Mouse (Mus musculus): ENCODE measurements around the gene Prkar1b. TPM values are rescaled to one million over a fixed set of nuclear protein-coding genes. Genes with fewer than 3 reads are reported as not detected.

Gene Prkar1b
- polyA plus RNA-seq, 1 experiment from 2014 or later, result 35.2 TPM

GRCm38 (mm10) chr5:139091713-139092112, 58.1 kb downstream of the Prkar1b start:
- Histone ChIP-seq H3K36me3 (replicated peaks) (no peaks in the 10 kb centered on the region), H3K27ac (no peak overlapping the region), H3K4me1 (no peaks in the 10 kb centered on the region; the same call in 1 of the 2 replicates), H3K27me3 (no peaks in the 10 kb centered on the region), H3K4me3 (replicated peaks) (no peak overlapping the region), H3K4me2 (no peak overlapping the region), H3K9me3 (no peaks in the 10 kb centered on the region), H3K9ac (no peak overlapping the region)
- 92% methylated on average over 3 of the region's 3 CpGs for WGBS
- no peak for ATAC-seq (ENCODE audit: low FRiP score)

GRCm38 (mm10) chr5:139090162-139090561, 59.6 kb downstream of the Prkar1b start:
- no peaks in the 10 kb centered on the region for H3K27me3 ChIP-seq
- no peaks in the 10 kb centered on the region for H3K9me3 ChIP-seq
- H3K4me2 ChIP-seq, result no peak overlapping the region
- H3K4me3 ChIP-seq (replicated peaks), result no peak overlapping the region
- ATAC-seq (ENCODE audit: low FRiP score), result no peak
- WGBS, result 86% methylated on average over 1 of the region's 1 CpGs
- H3K9ac ChIP-seq, result no peak overlapping the region
- no peak overlapping the region for H3K27ac ChIP-seq
- H3K4me1 ChIP-seq, result no peaks in the 10 kb centered on the region
- H3K36me3 ChIP-seq (replicated peaks), result no peaks in the 10 kb centered on the region

DNA sequence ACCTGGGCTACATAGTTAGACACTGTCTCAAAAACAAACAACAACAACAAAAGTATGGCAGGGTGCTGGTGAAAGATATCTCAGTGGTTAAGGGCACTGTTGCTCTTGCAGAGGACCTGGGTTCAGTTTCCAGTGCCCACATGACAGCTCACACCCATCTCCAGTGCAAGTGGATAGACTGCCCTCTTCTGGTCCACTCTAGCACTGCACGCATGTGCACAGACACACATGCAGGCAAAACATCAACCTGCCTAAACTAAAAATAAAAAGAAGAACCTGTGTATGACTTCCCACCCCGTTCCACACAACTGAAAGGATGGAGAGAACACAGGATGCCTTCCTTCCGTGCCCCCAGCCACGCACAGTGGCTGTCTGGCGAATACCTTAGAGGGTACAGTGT, 61.6 kb downstream of the Prkar1b start:
- no peaks in the 10 kb centered on the region for H3K27me3 ChIP-seq
- no peak overlapping the region for H3K27ac ChIP-seq
- no peaks in the 10 kb centered on the region for H3K36me3 ChIP-seq (replicated peaks)
- no peak overlapping the region for H3K4me3 ChIP-seq (replicated peaks)
- H3K4me2 ChIP-seq, result no peak overlapping the region
- no peaks in the 10 kb centered on the region for H3K4me1 ChIP-seq
- no peak overlapping the region for H3K9ac ChIP-seq
- H3K9me3 ChIP-seq, result no peaks in the 10 kb centered on the region
- 94% methylated on average over 5 of the region's 5 CpGs for WGBS
- no peak for ATAC-seq (ENCODE audit: low FRiP score)

GRCm38 (mm10) chr5:139084831-139085519, 64.8 kb downstream of the Prkar1b start:
- Histone ChIP-seq H3K27me3 (no peaks in the 10 kb centered on the region), H3K4me3 (replicated peaks) (no peak overlapping the region), H3K36me3 (replicated peaks) (no peaks in the 10 kb centered on the region), H3K4me1 (no peaks in the 10 kb centered on the region), H3K27ac (no peak overlapping the region), H3K4me2 (no peak overlapping the region), H3K9me3 (no peaks in the 10 kb centered on the region), H3K9ac (no peak overlapping the region)
- 82% methylated on average over 7 of the region's 7 CpGs for WGBS
- ATAC-seq (ENCODE audit: low FRiP score), result no peak

GRCm38 (mm10) chr5:139084302-139084701, 65.5 kb downstream of the Prkar1b start:
- Histone ChIP-seq H3K27ac (no peak overlapping the region), H3K36me3 (replicated peaks) (no peaks in the 10 kb centered on the region), H3K4me3 (replicated peaks) (no peak overlapping the region), H3K9ac (no peak overlapping the region), H3K4me1 (no peaks in the 10 kb centered on the region), H3K4me2 (no peak overlapping the region), H3K27me3 (no peaks in the 10 kb centered on the region), H3K9me3 (no peaks in the 10 kb centered on the region)
- WGBS, result 85% methylated on average over 6 of the region's 6 CpGs
- no peak for ATAC-seq (ENCODE audit: low FRiP score)

DNA sequence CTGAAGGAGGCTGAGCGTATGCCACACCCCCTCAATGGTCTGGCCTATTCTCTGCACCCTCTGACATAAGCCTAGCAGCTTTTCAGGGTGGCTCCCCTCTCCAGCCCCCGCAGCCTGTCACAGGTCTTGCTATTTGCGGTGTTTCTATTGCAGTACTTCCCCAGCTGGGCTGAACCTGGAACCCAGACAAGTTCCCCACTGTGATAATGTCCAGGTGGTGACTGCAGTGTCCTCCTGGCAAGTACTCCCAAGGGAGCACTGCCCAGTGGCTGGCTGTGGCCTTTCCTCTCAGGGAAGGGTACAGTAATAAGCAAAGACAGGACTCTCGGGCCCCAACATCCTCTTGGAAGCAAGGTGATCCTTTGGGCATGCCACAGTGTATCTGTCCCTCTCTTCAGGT, 66.0 kb downstream of the Prkar1b start:
- Histone ChIP-seq H3K4me3 (replicated peaks) (no peak overlapping the region), H3K9ac (no peak overlapping the region), H3K36me3 (replicated peaks) (no peaks in the 10 kb centered on the region), H3K4me1 (no peaks in the 10 kb centered on the region), H3K27me3 (no peaks in the 10 kb centered on the region), H3K9me3 (no peaks in the 10 kb centered on the region), H3K4me2 (no peak overlapping the region), H3K27ac (no peak overlapping the region)
- no peak for ATAC-seq (ENCODE audit: low FRiP score)
- 88% methylated on average over 4 of the region's 4 CpGs for WGBS

DNA sequence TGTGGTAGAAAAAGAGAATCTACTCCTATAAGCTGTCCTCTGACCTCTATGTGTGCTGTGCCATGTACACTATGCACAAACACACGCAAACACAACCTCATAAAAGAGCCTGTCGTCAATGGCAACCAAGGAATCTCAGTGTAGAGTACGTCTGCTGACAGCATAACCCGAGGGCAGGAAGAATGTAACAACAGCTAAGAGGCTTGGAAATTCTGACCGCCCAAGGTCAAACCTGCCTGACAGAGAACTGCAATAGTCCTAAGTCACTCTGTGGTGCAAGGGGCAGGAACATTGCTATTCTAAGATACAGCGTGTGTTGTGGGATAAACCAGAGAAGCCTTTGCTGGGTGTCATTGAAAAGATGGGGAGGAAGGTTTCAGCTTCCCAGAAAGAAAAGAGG, 68.4 kb downstream of the Prkar1b start:
- WGBS, result 53% methylated on average over 6 of the region's 6 CpGs

DNA sequence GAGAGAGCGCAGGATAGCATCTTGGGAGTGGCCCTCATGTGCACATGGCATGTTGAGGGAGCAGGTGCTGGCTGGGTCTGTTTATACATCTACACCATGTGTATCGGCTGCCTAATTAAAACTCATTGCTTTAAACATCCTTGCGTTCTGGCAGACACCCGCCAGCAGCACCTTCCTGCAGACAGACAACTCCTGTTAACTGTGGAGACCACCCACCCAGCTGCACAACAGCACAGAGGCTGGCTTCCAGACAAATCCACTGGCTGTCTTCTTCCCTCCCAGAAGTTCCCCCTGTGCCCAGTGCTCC, 71.7 kb downstream of the Prkar1b start:
- Histone ChIP-seq H3K4me3 (replicated peaks) (no peak overlapping the region), H3K27ac (no peak overlapping the region), H3K9ac (no peak overlapping the region), H3K27me3 (no peaks in the 10 kb centered on the region), H3K4me2 (no peak overlapping the region), H3K36me3 (replicated peaks) (no peaks in the 10 kb centered on the region), H3K4me1 (peaks cover 15% of the 10 kb centered on the region), H3K9me3 (no peaks in the 10 kb centered on the region)
- WGBS, result 50% methylated on average over 4 of the region's 4 CpGs
- ATAC-seq (ENCODE audit: low FRiP score), result peak; percentile 72; the same call in 1 of the 2 replicates

More for the DNA sequence above, 68.4 kb downstream of the Prkar1b start:
- Histone ChIP-seq H3K9me3 (no peaks in the 10 kb centered on the region), H3K36me3 (replicated peaks) (no peaks in the 10 kb centered on the region), H3K27ac (no peak overlapping the region), H3K4me3 (replicated peaks) (no peak overlapping the region), H3K9ac (no peak overlapping the region), H3K27me3 (no peaks in the 10 kb centered on the region), H3K4me2 (no peak overlapping the region), H3K4me1 (peaks cover 6% of the 10 kb centered on the region; the same call in 1 of the 2 replicates)
- no peak for ATAC-seq (ENCODE audit: low FRiP score)

DNA sequence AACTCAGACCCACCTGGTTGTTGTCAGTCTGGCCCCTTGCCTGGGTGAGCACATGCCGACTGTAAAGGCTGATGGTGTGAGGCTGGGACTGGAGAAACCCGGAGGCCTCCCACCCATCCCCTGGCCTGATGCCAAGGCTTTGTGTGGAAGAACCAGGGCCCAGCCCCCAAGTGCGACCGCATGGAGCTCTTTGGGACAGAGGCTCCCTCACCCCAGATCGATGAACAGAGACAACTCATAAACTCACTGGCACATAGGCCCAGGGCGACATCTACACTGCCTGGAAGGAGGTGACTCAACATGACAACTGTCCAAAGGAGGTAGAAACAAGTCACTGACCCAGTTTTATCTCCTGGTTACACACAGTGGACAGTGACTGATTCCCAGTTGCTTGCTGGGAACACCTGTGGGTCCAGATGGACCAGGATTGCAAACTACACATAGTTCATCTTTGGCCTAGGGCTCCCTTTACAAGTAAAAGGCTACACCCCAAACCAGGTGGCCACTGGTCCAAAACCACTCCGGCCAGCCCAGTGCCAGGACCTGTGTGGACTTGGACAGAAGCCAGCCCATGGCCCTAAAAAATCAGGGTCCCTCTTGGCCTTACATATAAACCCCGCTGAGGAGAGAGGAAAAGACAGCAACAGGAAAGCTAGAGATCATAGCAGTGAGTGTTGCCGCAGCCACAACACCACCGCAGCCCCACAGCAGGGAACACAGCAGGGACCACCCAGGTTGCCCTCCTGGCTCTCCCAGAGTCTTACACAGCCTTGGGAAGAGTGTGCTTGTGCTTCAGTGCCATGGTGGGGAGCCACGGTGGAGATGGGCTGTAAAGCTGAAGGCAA, 72.3 kb downstream of the Prkar1b start:
- no peak overlapping the region for H3K4me2 ChIP-seq
- H3K9ac ChIP-seq, result no peak overlapping the region
- H3K9me3 ChIP-seq, result no peaks in the 10 kb centered on the region
- WGBS, result 63% methylated on average over 11 of the region's 11 CpGs
- no peak overlapping the region for H3K27ac ChIP-seq
- no peaks in the 10 kb centered on the region for H3K27me3 ChIP-seq
- no peak for ATAC-seq (ENCODE audit: low FRiP score)
- no peak overlapping the region for H3K4me3 ChIP-seq (replicated peaks)
- H3K36me3 ChIP-seq (replicated peaks), result no peaks in the 10 kb centered on the region
- H3K4me1 ChIP-seq, result peaks cover 15% of the 10 kb centered on the region

GRCm38 (mm10) chr5:139076450-139076849, 73.4 kb downstream of the Prkar1b start:
- no peaks in the 10 kb centered on the region for H3K27me3 ChIP-seq
- peaks cover 15% of the 10 kb centered on the region for H3K4me1 ChIP-seq
- no peak for ATAC-seq (ENCODE audit: low FRiP score)
- no peak overlapping the region for H3K4me3 ChIP-seq (replicated peaks)
- no peaks in the 10 kb centered on the region for H3K36me3 ChIP-seq (replicated peaks)
- 79% methylated on average over 7 of the region's 7 CpGs for WGBS
- H3K9me3 ChIP-seq, result no peaks in the 10 kb centered on the region
- H3K9ac ChIP-seq, result no peak overlapping the region
- H3K27ac ChIP-seq, result no peak overlapping the region
- H3K4me2 ChIP-seq, result no peak overlapping the region

DNA sequence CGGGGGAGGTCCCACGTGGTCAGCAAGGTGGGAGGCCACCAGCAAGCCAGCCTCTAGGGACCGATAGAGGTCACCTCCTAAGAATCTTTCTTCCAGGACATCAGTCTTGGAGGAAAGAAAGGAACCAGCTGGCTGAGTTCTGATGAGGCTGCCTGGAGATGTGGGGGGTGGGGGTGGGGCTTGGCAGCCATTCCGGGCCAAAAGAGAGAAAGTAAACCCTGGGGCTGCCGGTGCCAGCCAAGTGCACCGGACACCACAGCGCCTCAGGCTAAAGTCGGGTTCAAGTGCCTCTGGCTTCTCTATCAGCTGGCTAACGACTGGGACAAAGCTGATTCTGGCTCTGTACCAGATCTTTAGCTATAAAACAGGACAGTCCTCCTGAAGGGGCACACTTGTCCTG, 74.0 kb downstream of the Prkar1b start:
- no peak for ATAC-seq (ENCODE audit: low FRiP score)

GRCm38 (mm10) chr5:139075125-139075524, 74.7 kb downstream of the Prkar1b start:
- WGBS, result 40% methylated on average over 3 of the region's 3 CpGs
- Histone ChIP-seq H3K4me3 (replicated peaks) (no peak overlapping the region), H3K4me1 (peaks cover 15% of the 10 kb centered on the region), H3K36me3 (replicated peaks) (no peaks in the 10 kb centered on the region), H3K27me3 (no peaks in the 10 kb centered on the region), H3K9me3 (no peaks in the 10 kb centered on the region), H3K9ac (no peak overlapping the region), H3K27ac (no peak overlapping the region), H3K4me2 (no peak overlapping the region)
- no peak for ATAC-seq (ENCODE audit: low FRiP score)

More for the DNA sequence above, 74.0 kb downstream of the Prkar1b start:
- 54% methylated on average over 9 of the region's 9 CpGs for WGBS
- no peak overlapping the region for H3K27ac ChIP-seq
- no peaks in the 10 kb centered on the region for H3K36me3 ChIP-seq (replicated peaks)
- peaks cover 15% of the 10 kb centered on the region for H3K4me1 ChIP-seq
- no peak overlapping the region for H3K9ac ChIP-seq
- H3K4me3 ChIP-seq (replicated peaks), result no peak overlapping the region
- H3K27me3 ChIP-seq, result no peaks in the 10 kb centered on the region
- H3K9me3 ChIP-seq, result no peaks in the 10 kb centered on the region
- H3K4me2 ChIP-seq, result no peak overlapping the region

- H3K36me3 ChIP-seq (replicated peaks), result no peaks in the 10 kb centered on the region
- H3K4me3 ChIP-seq (replicated peaks), result no peak overlapping the region
- H3K27me3 ChIP-seq, result peaks cover under 1% of the 10 kb centered on the region; the same call in 1 of the 2 replicates
- WGBS, result 93% methylated on average over 7 of the region's 7 CpGs
- H3K4me2 ChIP-seq, result no peak overlapping the region
- ATAC-seq (ENCODE audit: low FRiP score), result no peak
- H3K4me1 ChIP-seq, result peaks cover 15% of the 10 kb centered on the region
- no peaks in the 10 kb centered on the region for H3K9me3 ChIP-seq
- H3K27ac ChIP-seq, result no peak overlapping the region
- H3K9ac ChIP-seq, result no peak overlapping the region
Observed at GRCm38 (mm10) chr5:139073977-139074376, 75.8 kb downstream of the Prkar1b start.
